Mouse (Mus musculus) embryonic facial prominence, embryonic 11.5 days (tissue): Measurements from ENCODE around the gene Ptk6. TPM values are rescaled to one million over a fixed set of nuclear protein-coding genes. Genes with fewer than 3 reads are reported as not detected.

ENCODE experiments used
- ATAC-seq: fragments of 200-750 bp; cut with Nextera tagmentation; replicated peaks from 2 replicates; pipeline ENCODE4 v1.8.0; 2017; ENCODE audit warnings: low read depth; ENCODE audit not compliant: insufficient number of reproducible peaks, low FRiP score, low TSS enrichment
- DNase-seq: peaks from one replicate; pipeline ENCODE4 v3.0.0-alpha.2; 2015; ENCODE audit warnings: low spot score
- H3K27ac ChIP-seq: fragments of 300-500 bp; sonication (generic); replicated peaks from 2 replicates; pipeline ENCODE4 v1.5.1; 2014; ENCODE audit warnings: mild to moderate bottlenecking, low read depth, low read length, control low read depth
- H3K27me3 ChIP-seq: fragments of 300-500 bp; sonication (generic); 2 replicates; pipeline ENCODE4 v1.6.1; 2014; ENCODE audit warnings: mild to moderate bottlenecking, low read length, moderate library complexity, mixed read lengths; ENCODE audit not compliant: control insufficient read depth, insufficient read depth
- H3K36me3 ChIP-seq: fragments of 300-500 bp; sonication (generic); replicated peaks from 2 replicates; pipeline ENCODE4 v1.6.1; 2014; ENCODE audit warnings: low read depth, mild to moderate bottlenecking, low read length, moderate library complexity, mixed read lengths; ENCODE audit not compliant: control insufficient read depth, insufficient read depth
- H3K4me1 ChIP-seq: fragments of 300-500 bp; sonication (generic); 2 replicates; pipeline ENCODE4 v1.6.1; 2014; ENCODE audit warnings: low read length, mixed read lengths; ENCODE audit not compliant: control insufficient read depth, insufficient read depth
- H3K4me2 ChIP-seq: fragments of 300-500 bp; sonication (generic); 2 replicates; pipeline ENCODE4 v1.6.1; 2014; ENCODE audit warnings: low read depth, mild to moderate bottlenecking, control low read depth, low read length, moderate library complexity
- H3K4me3 ChIP-seq: fragments of 300-500 bp; sonication (generic); 2 replicates; pipeline ENCODE4 v1.5.1; 2014; ENCODE audit warnings: low read depth, low read length, control low read depth
- H3K9ac ChIP-seq: fragments of 300-500 bp; sonication (generic); replicated peaks from 2 replicates; pipeline ENCODE4 v1.6.1; 2014; ENCODE audit warnings: mild to moderate bottlenecking, control low read depth, low read length
- H3K9me3 ChIP-seq: fragments of 300-500 bp; sonication (generic); replicated peaks from 2 replicates; pipeline ENCODE4 v1.6.1; 2016; ENCODE audit warnings: mild to moderate bottlenecking, low read length, inconsistent platforms, mixed read lengths; ENCODE audit not compliant: control insufficient read depth
- WGBS: fragments of 180-500 bp; shearing (Covaris S2); extraction: QIAGEN DNeasy Blood & Tissue Kit; methylation state at CpG from one replicate; pipeline ENCODE4 v1.1.7; 2014; 5-methylcytosine and 5-hydroxymethylcytosine counted together
- polyA plus RNA-seq: library from polyadenylated mRNA; unstranded; fragments of >200 nt; fragmentation: Nextera tagmentation; extraction: Ambion mirVana; gene quantifications from 2 replicates; pipeline ENCODE4 v1.2.1, GENCODE M21; 2014

Ptk6 gene
- not detected in 2 replicates for polyA plus RNA-seq

DNA sequence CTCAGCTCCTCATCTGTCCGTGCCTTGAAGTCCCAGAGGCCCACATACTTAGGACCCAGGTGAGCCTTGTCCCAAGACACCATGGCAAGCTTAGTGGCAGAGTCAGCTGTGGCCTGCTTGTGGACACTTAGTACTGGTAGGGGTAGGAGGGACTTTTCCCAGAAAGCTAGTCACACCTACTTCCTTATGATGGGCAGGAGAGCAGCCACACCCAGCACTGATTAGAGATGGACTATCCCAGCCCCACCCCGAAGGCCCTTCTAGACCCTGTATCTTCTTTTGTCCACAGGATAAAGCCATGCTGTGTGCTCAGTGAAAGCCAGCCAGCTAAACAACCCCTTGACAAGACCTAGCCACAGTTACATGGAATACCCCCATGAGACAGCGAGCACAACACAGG lies at the start of gene Ptk6:
Gene Ptk6, minus strand, starts transcription at position 368 of the 400 bp plus-strand sequence.
- H3K9ac ChIP-seq: no peak within 1 kb of the TSS
- no peaks in the 10 kb centered on the region for H3K4me1 ChIP-seq
- ATAC-seq (no peak), DNase-seq (no peak)
- no peaks in the 10 kb centered on the region for H3K9me3 ChIP-seq
- H3K4me2 ChIP-seq: no peak within 1 kb of the TSS
- WGBS: 86% methylated on average over 3 of the region's 3 CpGs
- no peaks in the 10 kb centered on the region for H3K36me3 ChIP-seq
- no peaks in the 10 kb centered on the region for H3K27me3 ChIP-seq
- H3K4me3 ChIP-seq: no peak within 1 kb of the TSS
- H3K27ac ChIP-seq: no peak within 1 kb of the TSS

GRCm38 (mm10) chr2:181251841-181252240 lies 49.3 kb upstream of the Ptk6 start:
- no peak overlapping the region for H3K4me2 ChIP-seq
- no peak overlapping the region for H3K9ac ChIP-seq
- H3K27ac ChIP-seq: no peak overlapping the region
- no peaks in the 10 kb centered on the region for H3K9me3 ChIP-seq
- 82% methylated on average over 1 of the region's 1 CpGs for WGBS
- H3K4me1 ChIP-seq: no peaks in the 10 kb centered on the region
- H3K4me3 ChIP-seq: no peak overlapping the region
- DNase-seq: no peak
- H3K27me3 ChIP-seq: no peaks in the 10 kb centered on the region
- H3K36me3 ChIP-seq: peaks cover 14% of the 10 kb centered on the region
- no peak for ATAC-seq

- ATAC-seq (no peak), DNase-seq (no peak)
- Histone ChIP-seq H3K4me2 (no peak overlapping the region), H3K4me1 (no peaks in the 10 kb centered on the region), H3K27me3 (no peaks in the 10 kb centered on the region), H3K27ac (no peak overlapping the region), H3K9me3 (no peaks in the 10 kb centered on the region), H3K4me3 (no peak overlapping the region), H3K36me3 (peaks cover 6% of the 10 kb centered on the region; the same call in 1 of the 2 replicates), H3K9ac (no peak overlapping the region)
- WGBS: 80% methylated on average over 10 of the region's 10 CpGs
These were observed 46.6 kb upstream of the Ptk6 start for GRCm38 (mm10) chr2:181249217-181249616.

GRCm38 (mm10) chr2:181245031-181245430 lies 42.4 kb upstream of the Ptk6 start:
- no peak for DNase-seq
- no peaks in the 10 kb centered on the region for H3K36me3 ChIP-seq
- H3K4me2 ChIP-seq: no peak overlapping the region
- H3K4me1 ChIP-seq: no peaks in the 10 kb centered on the region
- no peak overlapping the region for H3K27ac ChIP-seq
- no peak overlapping the region for H3K9ac ChIP-seq
- no peaks in the 10 kb centered on the region for H3K9me3 ChIP-seq
- no peak overlapping the region for H3K4me3 ChIP-seq
- no peaks in the 10 kb centered on the region for H3K27me3 ChIP-seq
- 34% methylated on average over 2 of the region's 2 CpGs for WGBS
- no peak for ATAC-seq

DNA sequence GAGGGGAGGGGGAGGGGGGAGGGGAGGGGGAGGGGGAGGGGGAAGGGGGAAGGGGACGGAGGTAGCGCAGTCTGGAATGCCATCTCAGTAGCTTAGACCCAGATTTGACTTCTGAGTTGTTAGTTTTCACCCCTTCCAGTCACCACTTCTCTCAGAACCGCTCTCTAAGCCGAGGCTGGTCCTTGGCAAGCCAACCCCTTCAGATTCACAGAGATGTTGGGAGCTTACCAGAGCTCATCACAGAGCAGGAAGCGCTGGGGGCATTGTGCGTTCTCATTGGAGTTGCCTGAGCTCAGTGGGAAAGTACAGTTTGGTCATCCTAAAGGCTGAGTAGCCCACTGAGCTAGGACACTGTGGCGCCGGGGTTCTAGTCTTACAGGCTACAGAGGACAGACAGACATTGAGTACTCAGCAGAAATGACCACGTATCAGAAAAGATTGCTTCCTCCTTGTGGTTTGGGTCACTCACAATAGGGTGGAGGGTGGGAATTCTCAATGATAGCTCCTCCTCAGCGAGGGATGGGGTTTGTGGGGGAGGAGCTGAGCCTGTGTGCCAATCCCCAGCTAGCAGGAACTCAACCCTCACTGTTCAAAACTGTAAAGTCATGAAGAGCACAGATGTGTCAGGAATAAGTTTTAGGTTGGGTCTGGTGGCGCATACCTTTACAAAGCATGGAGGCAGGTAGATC lies 41.3 kb upstream of the Ptk6 start:
- Histone ChIP-seq H3K4me1 (no peaks in the 10 kb centered on the region), H3K9me3 (no peaks in the 10 kb centered on the region), H3K9ac (no peak overlapping the region), H3K4me3 (no peak overlapping the region), H3K27ac (no peak overlapping the region), H3K36me3 (no peaks in the 10 kb centered on the region), H3K27me3 (no peaks in the 10 kb centered on the region), H3K4me2 (no peak overlapping the region)
- WGBS: 35% methylated on average over 11 of the region's 11 CpGs
- ATAC-seq (no peak), DNase-seq (no peak)

GRCm38 (mm10) chr2:181242314-181242665 lies 39.7 kb upstream of the Ptk6 start:
- no peaks in the 10 kb centered on the region for H3K4me1 ChIP-seq
- peak overlapping the region; percentile 50; the same call in 1 of the 2 replicates for H3K4me2 ChIP-seq
- H3K27ac ChIP-seq: no peak overlapping the region
- no peak for DNase-seq
- no peaks in the 10 kb centered on the region for H3K9me3 ChIP-seq
- H3K27me3 ChIP-seq: no peaks in the 10 kb centered on the region
- no peaks in the 10 kb centered on the region for H3K36me3 ChIP-seq
- peak overlapping the region; percentile 39; the same call in 1 of the 2 replicates for H3K4me3 ChIP-seq
- no peak overlapping the region for H3K9ac ChIP-seq
- no peak; the same call in 1 of the 2 replicates for ATAC-seq
- 61% methylated on average over 3 of the region's 3 CpGs for WGBS

DNA sequence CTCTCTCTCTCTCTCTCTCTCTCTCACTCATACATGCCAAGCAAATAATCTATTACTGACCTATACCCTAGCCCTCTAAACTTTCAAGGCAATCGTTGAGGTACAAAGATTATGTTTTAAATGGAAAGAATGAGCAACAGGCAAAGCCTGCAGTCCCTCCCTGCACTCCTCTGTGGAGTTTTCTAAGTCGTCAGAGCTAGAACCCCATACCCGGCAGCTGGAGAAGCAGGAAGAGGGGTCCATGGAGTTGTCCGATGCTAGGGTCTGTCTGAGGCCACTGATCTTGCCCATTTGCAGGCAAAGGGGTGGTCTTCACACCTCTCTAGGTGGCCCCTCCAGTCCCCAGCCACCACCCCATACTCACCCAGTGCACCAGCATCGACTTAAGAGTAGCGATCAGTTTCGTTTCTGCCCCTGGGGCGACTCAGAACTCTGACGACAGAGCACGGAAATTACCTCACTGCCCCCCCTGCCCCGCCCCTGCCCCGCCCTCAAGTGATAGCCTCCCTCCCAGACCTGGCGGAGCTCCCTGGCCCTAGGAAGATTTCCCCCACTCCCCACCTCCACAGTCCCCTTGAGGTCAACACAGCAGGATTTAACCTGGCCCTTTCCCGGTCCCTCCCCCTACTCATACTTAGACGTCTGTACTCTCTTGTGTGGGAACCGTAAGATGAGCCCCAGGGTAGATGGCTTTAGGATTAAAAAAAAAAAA lies 39.2 kb upstream of the Ptk6 start, which contains the start of gene Helz2:
Gene Helz2, minus strand, starts transcription at position 426 of the 712 bp plus-strand sequence.
- H3K9ac ChIP-seq: peak within 1 kb of the TSS; percentile 52
- ATAC-seq (peak; percentile 65), DNase-seq (peak; percentile 50)
- peak within 1 kb of the TSS; percentile 39 for H3K4me3 ChIP-seq
- 11% methylated on average over 16 of the region's 16 CpGs for WGBS
- no peaks in the 10 kb centered on the region for H3K36me3 ChIP-seq
- no peaks in the 10 kb centered on the region for H3K27me3 ChIP-seq
- no peaks in the 10 kb centered on the region for H3K9me3 ChIP-seq
- H3K4me2 ChIP-seq: peak within 1 kb of the TSS; percentile 50
- H3K27ac ChIP-seq: no peak within 1 kb of the TSS
- no peaks in the 10 kb centered on the region for H3K4me1 ChIP-seq

DNA sequence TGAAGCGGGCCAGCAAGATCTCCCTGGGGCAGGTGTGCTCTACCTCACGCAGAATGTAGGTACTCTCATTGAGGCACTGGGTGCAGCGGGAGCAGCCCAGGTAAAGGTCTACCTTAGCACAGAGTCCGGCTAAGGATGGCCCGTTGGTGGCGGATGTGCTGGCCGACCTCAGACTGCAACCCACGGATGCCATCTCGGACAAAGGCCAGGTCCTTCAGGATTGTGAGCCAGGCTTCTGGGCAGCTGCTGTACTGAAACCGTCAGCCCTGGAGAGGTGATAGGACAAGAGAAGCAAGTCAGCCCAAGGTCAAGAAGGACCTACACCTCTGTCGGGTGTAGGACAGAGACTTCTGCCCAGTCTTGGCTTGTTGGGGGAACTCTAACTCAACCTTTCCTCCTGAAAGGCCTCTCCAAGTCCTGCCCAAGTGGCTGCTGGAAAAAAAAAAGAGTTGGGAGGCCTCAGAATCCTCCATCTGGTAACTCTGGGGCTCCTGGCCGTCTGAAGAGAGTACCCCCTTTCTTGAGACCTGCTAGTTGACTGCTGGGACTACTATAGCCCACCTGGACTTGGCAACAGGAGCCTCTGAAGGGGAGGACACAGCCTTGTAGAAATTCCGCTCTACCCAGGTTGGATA lies 38.3 kb upstream of the Ptk6 start:
- Histone ChIP-seq H3K4me3 (no peak overlapping the region), H3K4me2 (no peak overlapping the region), H3K9ac (peak overlapping the region; percentile 52; the same call in 1 of the 2 replicates), H3K9me3 (no peaks in the 10 kb centered on the region), H3K4me1 (no peaks in the 10 kb centered on the region), H3K36me3 (no peaks in the 10 kb centered on the region), H3K27ac (no peak overlapping the region), H3K27me3 (no peaks in the 10 kb centered on the region)
- DNase-seq: no peak
- 90% methylated on average over 13 of the region's 13 CpGs for WGBS
- ATAC-seq: no peak
